Mouse (Mus musculus): ENCODE results near the gene Zkscan7.

The Zkscan7 gene

DNA sequence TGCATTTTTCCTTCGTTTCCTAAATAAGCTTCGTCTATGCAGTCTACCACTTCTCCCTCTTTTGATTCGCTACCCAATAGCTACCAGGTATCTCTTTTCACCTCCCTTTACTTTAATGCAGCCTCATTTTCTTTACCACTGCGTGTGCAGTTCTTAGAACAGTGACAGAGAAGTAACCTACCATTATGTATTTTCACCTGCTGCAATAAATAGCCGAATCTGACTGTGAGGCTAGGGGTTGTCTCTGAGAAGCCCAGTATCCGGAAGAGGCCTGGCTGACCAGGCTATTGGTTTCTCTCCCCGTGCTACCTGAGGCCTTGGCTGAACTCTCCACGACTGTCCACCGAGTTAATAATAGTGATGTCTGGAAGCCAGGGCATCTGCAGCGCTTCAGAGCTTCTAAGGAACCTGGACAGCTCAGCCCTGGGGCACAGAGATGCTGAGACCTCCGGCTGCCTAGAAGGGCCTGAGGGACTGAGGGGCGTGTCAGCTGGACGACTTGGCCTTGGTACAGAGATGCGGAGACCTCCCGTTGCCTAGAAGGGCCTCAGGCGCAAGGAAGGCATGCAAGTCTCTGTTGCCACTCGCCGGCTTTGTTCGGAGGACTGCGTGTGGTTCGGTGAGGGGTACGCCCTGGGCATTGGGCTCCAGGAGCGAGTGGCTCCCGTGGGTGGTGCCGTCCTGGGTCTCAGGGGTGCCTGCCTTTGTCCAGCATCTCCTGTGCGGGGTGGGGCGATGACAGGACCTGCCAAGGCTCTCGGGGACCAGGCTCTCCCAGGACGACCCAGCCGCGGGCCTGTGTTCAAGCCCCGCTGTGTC is 17.4 kb downstream of the Zkscan7 start:
- DNase-seq (ENCODE audit: low read depth, low spot score), result peak; percentile 92

DNA sequence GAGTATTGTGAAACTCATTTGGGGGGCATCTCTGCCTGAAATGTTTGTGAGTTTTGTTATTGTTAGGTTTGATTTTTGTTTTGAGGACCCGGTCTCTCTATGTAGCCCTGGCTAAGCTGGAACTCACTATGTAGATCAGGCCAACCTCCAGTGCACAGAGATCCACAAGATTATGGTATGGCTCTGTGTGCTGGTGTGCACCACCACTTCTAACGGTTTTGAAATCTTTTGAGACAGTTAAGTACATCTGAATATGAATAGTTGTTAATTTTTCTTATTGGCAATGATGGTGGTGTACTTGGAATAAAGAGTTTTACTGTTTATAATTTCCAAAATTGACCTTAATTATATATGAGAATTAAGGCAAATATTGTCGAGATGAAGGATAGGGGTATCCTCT is 37.0 kb downstream of the Zkscan7 start:
- no peak for DNase-seq (ENCODE audit: low read depth, low spot score)

DNA sequence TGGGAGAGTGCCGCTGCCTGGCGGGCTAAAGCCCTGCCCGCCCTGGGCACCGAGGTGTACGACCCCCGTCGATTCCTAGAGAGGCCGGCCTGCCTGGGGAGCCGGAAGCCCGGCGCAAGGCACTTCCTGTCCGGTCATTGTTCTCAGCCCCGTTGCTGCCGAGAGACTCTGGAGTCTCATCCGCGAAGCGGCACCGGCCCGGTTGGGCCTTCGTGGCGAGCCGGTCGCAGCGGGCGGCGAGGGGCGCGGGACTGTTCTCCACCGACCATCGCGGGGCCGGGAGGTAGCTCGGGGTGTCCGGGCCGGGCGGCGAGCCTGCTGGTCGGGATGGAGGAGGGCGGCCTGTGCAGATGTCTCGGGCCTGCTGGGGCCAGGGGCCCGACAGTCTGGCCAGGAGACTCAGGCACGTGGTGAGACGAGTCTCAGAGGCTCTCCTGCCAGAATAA is 37.5 kb downstream of the Zkscan7 start, which contains the start of gene Zfp105:
TSS of gene Zfp105 (plus strand) at position 137 of the 446 bp plus-strand sequence.
- DNase-seq (ENCODE audit: low read depth, low spot score), result peak; percentile 89

DNA sequence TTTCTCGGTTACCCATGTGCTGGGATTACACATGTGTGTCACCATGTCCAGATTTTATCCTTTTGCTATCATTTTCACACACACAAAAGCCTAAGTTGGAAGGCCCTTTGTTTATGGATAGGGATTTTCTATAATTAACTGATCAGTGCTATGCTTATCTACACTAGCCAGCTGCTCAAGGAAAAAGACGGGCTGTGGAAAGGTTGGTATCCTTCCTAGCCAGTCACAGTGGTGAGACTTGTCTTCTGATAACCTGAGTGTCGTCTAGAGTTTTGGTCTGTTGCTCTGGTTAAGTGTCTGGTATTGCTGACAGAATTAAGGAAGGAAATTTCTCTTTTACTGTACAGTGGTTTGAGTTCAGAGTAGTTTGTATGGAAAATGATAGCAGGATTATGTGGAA is 43.4 kb downstream of the Zkscan7 start:
- DNase-seq (ENCODE audit: low read depth, low spot score), result no peak
